Mouse (Mus musculus): ENCODE results near the gene Jmjd6. TPM values are rescaled to one million over a fixed set of nuclear protein-coding genes. Genes with fewer than 3 reads are reported as not detected.

The Jmjd6 gene
- total RNA-seq, 2 experiments from 2014 or later: 26.2 to 32.2 TPM

GRCm38 (mm10) chr11:116802709-116803108, 40.5 kb downstream of the Jmjd6 start:
- TF ChIP-seq CTCF (conservative IDR thresholded peaks at IDR 0.05): no peak
- Histone ChIP-seq H3K27ac (no peak overlapping the region), H3K4me3 (no peak overlapping the region)
- DNase-seq (ENCODE audit: low spot score in 2 of 2): no peak

GRCm38 (mm10) chr11:116801106-116801505, 42.1 kb downstream of the Jmjd6 start:
- Histone ChIP-seq H3K27ac (no peak overlapping the region), H3K4me3 (no peak overlapping the region)
- TF ChIP-seq CTCF (conservative IDR thresholded peaks at IDR 0.05): no peak
- no peak for DNase-seq (ENCODE audit: low spot score in 2 of 2)

DNA sequence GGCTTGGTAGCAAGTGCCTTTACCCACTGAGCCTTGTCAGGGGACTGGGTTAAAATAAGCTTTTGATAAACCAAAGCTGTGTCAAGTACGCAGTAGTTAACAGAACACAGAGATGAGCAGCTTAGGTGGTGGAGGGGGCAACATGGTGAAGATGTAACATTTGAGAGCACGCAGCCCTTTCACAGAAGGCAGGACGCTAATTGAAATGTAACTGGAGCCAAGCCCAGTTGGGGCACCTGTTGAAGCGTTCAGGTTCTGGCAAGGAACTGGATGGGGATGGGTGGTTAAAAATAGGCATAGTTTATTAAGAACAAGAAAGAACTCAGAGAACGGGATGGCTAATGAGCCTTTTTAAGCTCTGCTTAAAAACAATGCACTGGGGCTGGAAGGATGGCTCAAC, 43.9 kb downstream of the Jmjd6 start:
- Histone ChIP-seq H3K4me3 (no peak overlapping the region), H3K27ac (no peak overlapping the region)
- peak in 1 of 2 experiments; percentile 58 for DNase-seq (ENCODE audit: low spot score in 2 of 2)
- TF ChIP-seq CTCF (conservative IDR thresholded peaks at IDR 0.05): no peak

Other genes with a start within 250 kb of the Jmjd6 start
- 1 to 10 TPM; 1.4 to 1.6 TPM for gene Rhbdf2, start 216.4 kb downstream of the Jmjd6 start, total RNA-seq (2021)
- gene Prcd, start 189.9 kb downstream of the Jmjd6 start, total RNA-seq (2021): 1 to 10 TPM; 5.6 to 5.7 TPM
- 10 to 100 TPM; 71.9 to 73.5 TPM for gene Cygb, start 189.1 kb downstream of the Jmjd6 start, total RNA-seq (2021)
- gene St6galnac1, start 67.9 kb downstream of the Jmjd6 start, total RNA-seq (2021): not detected
- gene Mxra7, start 15.4 kb downstream of the Jmjd6 start, total RNA-seq (2021): 10 to 100 TPM; 20.0 to 23.4 TPM
- gene Mettl23, start 171 bp downstream of the Jmjd6 start, total RNA-seq (2021): 10 to 100 TPM; 23.0 to 26.8 TPM
- gene Mfsd11, start 9.0 kb upstream of the Jmjd6 start, total RNA-seq (2021): 10 to 100 TPM; 41.0 to 41.6 TPM
- 100 to 1,000 TPM; 163 to 180 TPM for gene Srsf2, start 9.6 kb upstream of the Jmjd6 start, total RNA-seq (2021)
- gene Mgat5b, start 75.4 kb upstream of the Jmjd6 start, total RNA-seq (2021): 10 to 100 TPM; 51.0 to 51.2 TPM